Mouse (Mus musculus): Measurements from ENCODE around the gene Pde4d. TPM values are rescaled to one million over a fixed set of nuclear protein-coding genes. Genes with fewer than 3 reads are reported as not detected.

Gene Pde4d
- polyA plus RNA-seq, 1 experiment from 2014 or later, result 8.7 TPM

DNA sequence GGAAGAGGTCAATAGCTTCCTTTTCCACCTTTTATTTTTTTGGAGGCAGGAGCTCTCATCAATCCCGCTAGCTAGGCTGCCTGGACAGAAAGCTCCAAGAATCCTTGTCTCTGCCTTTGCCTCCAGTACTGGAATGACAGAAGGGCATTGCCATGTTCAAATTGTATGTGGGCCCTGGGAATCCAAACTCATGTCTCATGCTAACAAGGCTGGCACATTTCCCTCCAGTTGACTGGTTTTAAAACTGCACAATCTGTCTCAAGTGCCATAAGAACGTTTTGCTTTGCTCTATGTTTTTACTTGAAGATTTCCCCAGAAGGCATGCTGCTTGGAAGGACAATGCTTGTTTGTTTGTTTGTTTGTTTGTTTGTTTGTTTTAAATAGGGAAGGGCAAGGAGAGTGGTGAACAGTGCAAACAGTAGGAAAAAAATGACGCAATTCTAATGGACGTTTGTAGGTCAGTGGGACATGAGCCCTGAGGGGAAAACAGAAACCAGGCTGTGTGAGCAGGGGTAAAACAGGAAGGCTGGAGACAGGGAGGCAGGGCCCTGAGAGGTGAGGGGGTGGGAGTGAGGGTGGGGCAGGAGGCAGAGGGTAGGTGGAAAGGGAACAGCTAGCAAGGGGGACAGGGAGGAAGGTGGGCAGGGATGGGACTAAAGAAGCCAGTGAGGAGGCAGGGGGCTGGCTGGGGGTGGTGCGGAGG is 784.3 kb downstream of the Pde4d start:
- DNase-seq (ENCODE audit: low spot score, missing footprints), result no peak
- Histone ChIP-seq H3K27ac (ENCODE audit: low read depth, low read length) (no peak overlapping the region), H3K9ac (ENCODE audit: low read length) (no peak overlapping the region), H3K4me3 (ENCODE audit: low read depth, low read length) (no peak overlapping the region), H3K36me3 (ENCODE audit: control insufficient read depth, insufficient read depth, low read length) (no peaks in the 10 kb centered on the region), H3K9me3 (ENCODE audit: control insufficient read depth, low read length) (no peaks in the 10 kb centered on the region), H3K4me2 (no peak overlapping the region), H3K27me3 (ENCODE audit: control insufficient read depth, insufficient read depth, low read length) (no peaks in the 10 kb centered on the region), H3K4me1 (ENCODE audit: control insufficient read depth, insufficient read depth, low read length) (peaks cover under 1% of the 10 kb centered on the region; the same call in 1 of the 2 replicates)
- no peak for ATAC-seq (ENCODE audit: low FRiP score)
- WGBS, result 71% methylated on average over 5 of the region's 5 CpGs

GRCm38 (mm10) chr13:109236047-109236446 is 786.3 kb downstream of the Pde4d start:
- ATAC-seq (ENCODE audit: low FRiP score), result no peak
- Histone ChIP-seq H3K4me3 (ENCODE audit: low read depth, low read length) (no peak overlapping the region), H3K9ac (ENCODE audit: low read length) (no peak overlapping the region), H3K4me1 (ENCODE audit: control insufficient read depth, insufficient read depth, low read length) (peaks cover 3% of the 10 kb centered on the region; the same call in 1 of the 2 replicates), H3K27ac (ENCODE audit: low read depth, low read length) (no peak overlapping the region), H3K4me2 (no peak overlapping the region), H3K27me3 (ENCODE audit: control insufficient read depth, insufficient read depth, low read length) (no peaks in the 10 kb centered on the region), H3K36me3 (ENCODE audit: control insufficient read depth, insufficient read depth, low read length) (no peaks in the 10 kb centered on the region), H3K9me3 (ENCODE audit: control insufficient read depth, low read length) (no peaks in the 10 kb centered on the region)
- WGBS, result 90% methylated on average over 4 of the region's 4 CpGs
- no peak for DNase-seq (ENCODE audit: low spot score, missing footprints)

- H3K4me1 ChIP-seq (ENCODE audit: control insufficient read depth, insufficient read depth, low read length), result peaks cover 3% of the 10 kb centered on the region; the same call in 1 of the 2 replicates
- no peak for ATAC-seq (ENCODE audit: low FRiP score)
- H3K27me3 ChIP-seq (ENCODE audit: control insufficient read depth, insufficient read depth, low read length), result no peaks in the 10 kb centered on the region
- H3K4me2 ChIP-seq, result no peak overlapping the region
- DNase-seq (ENCODE audit: low spot score, missing footprints), result no peak
- H3K36me3 ChIP-seq (ENCODE audit: control insufficient read depth, insufficient read depth, low read length), result no peaks in the 10 kb centered on the region
- H3K9me3 ChIP-seq (ENCODE audit: control insufficient read depth, low read length), result no peaks in the 10 kb centered on the region
- no peak overlapping the region for H3K9ac ChIP-seq (ENCODE audit: low read length)
- H3K4me3 ChIP-seq (ENCODE audit: low read depth, low read length), result no peak overlapping the region
- no peak overlapping the region for H3K27ac ChIP-seq (ENCODE audit: low read depth, low read length)
- 75% methylated on average over 4 of the region's 4 CpGs for WGBS
Observed at GRCm38 (mm10) chr13:109238670-109239069, 788.9 kb downstream of the Pde4d start.

DNA sequence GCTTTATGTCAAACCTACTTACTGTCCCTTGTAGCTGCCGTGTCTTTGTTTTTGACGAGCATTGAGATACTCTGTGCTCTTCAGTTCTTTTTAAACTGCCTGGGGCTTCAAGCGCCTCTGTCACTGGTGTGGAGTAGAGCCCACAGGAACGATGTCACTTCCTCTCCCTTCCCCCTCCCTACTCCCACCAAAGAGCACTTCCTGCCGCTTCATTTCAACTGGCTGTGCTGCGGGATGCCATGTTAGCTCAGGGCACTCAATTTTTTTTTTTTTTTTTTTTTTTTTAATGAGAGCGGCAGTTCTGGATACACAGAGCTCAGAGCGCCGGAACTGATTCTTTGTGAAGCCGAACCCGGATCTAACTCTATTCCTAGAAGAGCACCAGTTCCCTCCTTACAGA is 789.5 kb downstream of the Pde4d start:
- Histone ChIP-seq H3K4me3 (ENCODE audit: low read depth, low read length) (no peak overlapping the region), H3K4me2 (no peak overlapping the region), H3K4me1 (ENCODE audit: control insufficient read depth, insufficient read depth, low read length) (peaks cover 3% of the 10 kb centered on the region; the same call in 1 of the 2 replicates), H3K27ac (ENCODE audit: low read depth, low read length) (no peak overlapping the region), H3K9ac (ENCODE audit: low read length) (no peak overlapping the region), H3K27me3 (ENCODE audit: control insufficient read depth, insufficient read depth, low read length) (no peaks in the 10 kb centered on the region), H3K9me3 (ENCODE audit: control insufficient read depth, low read length) (no peaks in the 10 kb centered on the region), H3K36me3 (ENCODE audit: control insufficient read depth, insufficient read depth, low read length) (no peaks in the 10 kb centered on the region)
- peak; percentile 43; the same call in 1 of the 2 replicates for ATAC-seq (ENCODE audit: low FRiP score)
- no peak for DNase-seq (ENCODE audit: low spot score, missing footprints)
- WGBS, result 78% methylated on average over 11 of the region's 11 CpGs

DNA sequence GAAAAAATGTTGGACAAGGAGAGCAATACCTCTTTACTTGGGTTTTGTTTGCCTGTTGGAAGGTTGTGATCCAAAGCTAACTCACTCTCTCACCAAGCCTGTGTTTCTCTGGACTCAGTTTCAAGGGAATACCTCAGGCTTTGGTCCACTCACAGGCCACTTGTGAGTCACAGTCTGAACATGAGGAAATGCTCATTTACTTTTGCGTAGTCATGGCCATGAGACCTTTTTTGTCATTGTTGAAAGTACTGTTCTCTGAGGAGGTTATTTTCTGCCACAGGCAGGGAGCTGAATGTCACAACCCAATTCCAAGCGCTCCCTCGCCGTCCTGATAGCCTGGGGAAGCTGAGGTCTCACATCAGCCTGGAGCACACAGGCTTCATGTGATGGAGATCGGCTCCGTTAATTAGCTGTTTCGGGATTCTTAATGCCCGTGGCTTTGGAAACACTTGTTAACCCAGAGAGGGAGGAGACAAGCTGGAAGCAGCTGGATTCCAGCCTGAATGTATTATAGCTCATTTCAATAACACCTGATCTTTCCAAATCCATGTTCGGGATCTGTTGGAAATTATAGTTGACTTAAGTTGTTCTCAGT is 792.8 kb downstream of the Pde4d start:
- Histone ChIP-seq H3K36me3 (ENCODE audit: control insufficient read depth, insufficient read depth, low read length) (no peaks in the 10 kb centered on the region), H3K4me1 (ENCODE audit: control insufficient read depth, insufficient read depth, low read length) (peaks cover 3% of the 10 kb centered on the region; the same call in 1 of the 2 replicates), H3K4me3 (ENCODE audit: low read depth, low read length) (no peak overlapping the region), H3K4me2 (no peak overlapping the region), H3K27me3 (ENCODE audit: control insufficient read depth, insufficient read depth, low read length) (no peaks in the 10 kb centered on the region), H3K27ac (ENCODE audit: low read depth, low read length) (no peak overlapping the region), H3K9me3 (ENCODE audit: control insufficient read depth, low read length) (no peaks in the 10 kb centered on the region), H3K9ac (ENCODE audit: low read length) (no peak overlapping the region)
- DNase-seq (ENCODE audit: low spot score, missing footprints) (no peak), ATAC-seq (ENCODE audit: low FRiP score) (no peak)
- WGBS, result 80% methylated on average over 9 of the region's 9 CpGs

- no peaks in the 10 kb centered on the region for H3K36me3 ChIP-seq (ENCODE audit: control insufficient read depth, insufficient read depth, low read length)
- H3K4me3 ChIP-seq (ENCODE audit: low read depth, low read length), result no peak overlapping the region
- H3K9ac ChIP-seq (ENCODE audit: low read length), result no peak overlapping the region
- no peaks in the 10 kb centered on the region for H3K9me3 ChIP-seq (ENCODE audit: control insufficient read depth, low read length)
- 66% methylated on average over 3 of the region's 3 CpGs for WGBS
- H3K4me2 ChIP-seq, result no peak overlapping the region
- H3K27me3 ChIP-seq (ENCODE audit: control insufficient read depth, insufficient read depth, low read length), result no peaks in the 10 kb centered on the region
- H3K27ac ChIP-seq (ENCODE audit: low read depth, low read length), result no peak overlapping the region
- H3K4me1 ChIP-seq (ENCODE audit: control insufficient read depth, insufficient read depth, low read length), result peaks cover 3% of the 10 kb centered on the region; the same call in 1 of the 2 replicates
- no peak for DNase-seq (ENCODE audit: low spot score, missing footprints)
- ATAC-seq (ENCODE audit: low FRiP score), result peak; percentile 52; the same call in 1 of the 2 replicates
Observed at GRCm38 (mm10) chr13:109243160-109243559, 793.4 kb downstream of the Pde4d start.

DNA sequence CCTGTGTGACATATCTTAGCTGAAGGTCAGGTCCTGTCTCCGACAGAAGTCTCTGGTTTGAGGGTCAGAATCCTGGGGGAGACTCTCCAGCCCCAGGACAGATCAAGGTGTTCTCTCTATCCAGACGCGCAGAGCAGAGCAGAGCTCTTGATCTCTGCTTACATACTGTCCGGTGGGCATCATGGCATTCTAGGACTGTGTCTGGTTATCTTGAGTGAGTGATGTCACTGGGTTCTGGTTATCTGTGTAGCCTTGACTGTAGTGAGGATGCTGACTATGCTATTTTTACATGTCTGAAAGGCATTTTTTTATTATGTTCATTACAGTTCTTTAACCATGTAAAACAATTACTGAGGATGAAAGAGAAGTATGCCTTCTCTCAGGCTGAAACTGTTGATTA is 797.3 kb downstream of the Pde4d start:
- H3K4me2 ChIP-seq, result no peak overlapping the region
- 83% methylated on average over 4 of the region's 4 CpGs for WGBS
- no peaks in the 10 kb centered on the region for H3K9me3 ChIP-seq (ENCODE audit: control insufficient read depth, low read length)
- DNase-seq (ENCODE audit: low spot score, missing footprints), result peak; percentile 28
- H3K27me3 ChIP-seq (ENCODE audit: control insufficient read depth, insufficient read depth, low read length), result no peaks in the 10 kb centered on the region
- no peak overlapping the region for H3K27ac ChIP-seq (ENCODE audit: low read depth, low read length)
- no peak overlapping the region for H3K9ac ChIP-seq (ENCODE audit: low read length)
- H3K4me1 ChIP-seq (ENCODE audit: control insufficient read depth, insufficient read depth, low read length), result no peaks in the 10 kb centered on the region
- ATAC-seq (ENCODE audit: low FRiP score), result no peak
- H3K36me3 ChIP-seq (ENCODE audit: control insufficient read depth, insufficient read depth, low read length), result no peaks in the 10 kb centered on the region
- no peak overlapping the region for H3K4me3 ChIP-seq (ENCODE audit: low read depth, low read length)

DNA sequence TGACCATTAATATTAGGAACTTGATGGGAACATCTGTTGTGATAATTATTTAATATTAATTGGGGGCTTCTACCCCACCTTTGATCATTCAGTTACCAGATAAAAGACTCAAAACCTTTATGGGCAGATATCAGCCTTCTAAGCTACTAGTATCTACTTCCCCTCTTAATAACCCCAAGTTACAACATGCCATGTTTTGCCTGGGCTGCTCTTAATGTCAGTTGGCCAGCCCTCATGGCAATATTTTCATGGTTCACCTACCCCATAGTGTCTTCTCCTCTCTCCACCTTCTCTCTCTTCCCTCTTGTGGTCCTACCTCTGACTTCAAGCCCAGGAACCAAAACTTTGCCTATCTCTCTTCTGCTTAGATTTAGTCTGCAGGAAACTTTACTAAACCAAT is 799.6 kb downstream of the Pde4d start:
- ATAC-seq (ENCODE audit: low FRiP score), result no peak
- H3K4me3 ChIP-seq (ENCODE audit: low read depth, low read length), result no peak overlapping the region
- H3K27me3 ChIP-seq (ENCODE audit: control insufficient read depth, insufficient read depth, low read length), result no peaks in the 10 kb centered on the region
- no peak overlapping the region for H3K9ac ChIP-seq (ENCODE audit: low read length)
- no peaks in the 10 kb centered on the region for H3K36me3 ChIP-seq (ENCODE audit: control insufficient read depth, insufficient read depth, low read length)
- H3K9me3 ChIP-seq (ENCODE audit: control insufficient read depth, low read length), result no peaks in the 10 kb centered on the region
- no peak overlapping the region for H3K27ac ChIP-seq (ENCODE audit: low read depth, low read length)
- no peak overlapping the region for H3K4me2 ChIP-seq
- DNase-seq (ENCODE audit: low spot score, missing footprints), result peak; percentile 4
- H3K4me1 ChIP-seq (ENCODE audit: control insufficient read depth, insufficient read depth, low read length), result no peaks in the 10 kb centered on the region

DNA sequence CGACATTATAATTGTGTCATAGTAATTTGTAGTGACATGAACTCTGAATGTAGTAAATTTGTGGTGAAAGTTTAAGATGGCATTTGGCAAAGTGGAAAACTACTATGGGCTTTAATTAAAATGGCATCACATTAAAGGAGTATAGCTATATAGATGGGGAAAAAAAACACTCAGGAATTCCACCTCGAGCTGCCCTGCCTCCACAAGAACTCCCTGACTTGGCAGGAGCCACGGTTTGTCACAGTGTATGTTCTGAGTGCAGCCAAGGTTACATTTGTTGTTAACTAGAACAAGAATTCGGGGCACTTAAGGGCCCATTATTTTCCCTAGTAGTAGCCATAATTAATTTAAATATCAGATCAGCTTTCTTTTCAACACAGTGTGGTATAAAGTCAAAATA is 805.9 kb downstream of the Pde4d start:
- Histone ChIP-seq H3K9ac (ENCODE audit: low read length) (no peak overlapping the region), H3K4me2 (no peak overlapping the region), H3K4me3 (ENCODE audit: low read depth, low read length) (no peak overlapping the region), H3K27ac (ENCODE audit: low read depth, low read length) (no peak overlapping the region), H3K9me3 (ENCODE audit: control insufficient read depth, low read length) (no peaks in the 10 kb centered on the region), H3K27me3 (ENCODE audit: control insufficient read depth, insufficient read depth, low read length) (no peaks in the 10 kb centered on the region), H3K36me3 (ENCODE audit: control insufficient read depth, insufficient read depth, low read length) (no peaks in the 10 kb centered on the region), H3K4me1 (ENCODE audit: control insufficient read depth, insufficient read depth, low read length) (no peaks in the 10 kb centered on the region)
- ATAC-seq (ENCODE audit: low FRiP score), result no peak
- whole genome bisulfite sequencing, result 78% methylated on average over 4 of the region's 4 CpGs
- DNase-seq (ENCODE audit: low spot score, missing footprints), result peak; percentile 67

All from midbrain, embryonic 11.5 days (tissue).